Mouse (Mus musculus) intestine, postnatal 0 days (tissue): Measurements from ENCODE around the gene Zfp740. TPM values are rescaled to one million over a fixed set of nuclear protein-coding genes. Genes with fewer than 3 reads are reported as not detected.

Experiments used
- ATAC-seq: fragments of 200-750 bp; cut with Nextera tagmentation; 2 replicates; pipeline ENCODE4 v1.8.0; 2017; ENCODE audit warnings: mild to moderate bottlenecking, moderate TSS enrichment, moderate library complexity
- H3K27ac ChIP-seq: fragments of 300-500 bp; sonication (generic); 2 replicates; pipeline ENCODE4 v1.5.1; 2014; ENCODE audit warnings: mild to moderate bottlenecking, low read depth, low read length, moderate library complexity
- H3K27me3 ChIP-seq: fragments of 300-500 bp; sonication (generic); replicated peaks from 2 replicates; pipeline ENCODE4 v1.6.1; 2014; ENCODE audit warnings: low read length, mixed read lengths; ENCODE audit not compliant: control insufficient read depth, insufficient read depth
- H3K36me3 ChIP-seq: fragments of 300-500 bp; sonication (generic); 2 replicates; pipeline ENCODE4 v1.6.1; 2014; ENCODE audit warnings: mild to moderate bottlenecking, moderate library complexity; ENCODE audit not compliant: control insufficient read depth, insufficient read depth
- H3K4me1 ChIP-seq: fragments of 300-500 bp; sonication (generic); replicated peaks from 2 replicates; pipeline ENCODE4 v1.6.1; 2014; ENCODE audit warnings: antibody characterized with exemption, low read length, mixed read lengths; ENCODE audit not compliant: control insufficient read depth, insufficient read depth
- H3K4me2 ChIP-seq: fragments of 300-500 bp; sonication (generic); replicated peaks from 2 replicates; pipeline ENCODE4 v1.6.1; 2014; ENCODE audit warnings: low read depth, mild to moderate bottlenecking, moderate library complexity
- H3K4me3 ChIP-seq: fragments of 300-500 bp; sonication (generic); 2 replicates; pipeline ENCODE4 v1.5.1; 2014; ENCODE audit warnings: low read depth, low read length
- H3K9ac ChIP-seq: fragments of 300-500 bp; sonication (generic); 2 replicates; pipeline ENCODE4 v1.6.1; 2014; ENCODE audit warnings: mild to moderate bottlenecking, low read depth, low read length
- H3K9me3 ChIP-seq: fragments of 300-500 bp; sonication (generic); 2 replicates; pipeline ENCODE4 v1.6.1; 2016; ENCODE audit warnings: mixed run types; ENCODE audit not compliant: control insufficient read depth
- CTCF ChIP-seq: sonication (generic); IDR thresholded peaks from 2 replicates; pipeline ENCODE4 v1.5.1; 2016; ENCODE audit warnings: low read depth, mild to moderate bottlenecking, control low read depth, antibody characterized with exemption, moderate library complexity
- WGBS: fragments of 180-500 bp; shearing (Covaris S2); extraction: QIAGEN DNeasy Blood & Tissue Kit; methylation state at CpG from one replicate; pipeline ENCODE4 v1.1.7; 2014; 5-methylcytosine and 5-hydroxymethylcytosine counted together
- polyA plus RNA-seq: library from polyadenylated mRNA; unstranded; fragments of >200 nt; fragmentation: Nextera tagmentation; extraction: Ambion mirVana; gene quantifications from 2 replicates; pipeline ENCODE4 v1.2.1, GENCODE M21; 2015

Zfp740 gene
- polyA plus RNA-seq, 1 experiment from 2014 or later = 14.1 TPM

DNA sequence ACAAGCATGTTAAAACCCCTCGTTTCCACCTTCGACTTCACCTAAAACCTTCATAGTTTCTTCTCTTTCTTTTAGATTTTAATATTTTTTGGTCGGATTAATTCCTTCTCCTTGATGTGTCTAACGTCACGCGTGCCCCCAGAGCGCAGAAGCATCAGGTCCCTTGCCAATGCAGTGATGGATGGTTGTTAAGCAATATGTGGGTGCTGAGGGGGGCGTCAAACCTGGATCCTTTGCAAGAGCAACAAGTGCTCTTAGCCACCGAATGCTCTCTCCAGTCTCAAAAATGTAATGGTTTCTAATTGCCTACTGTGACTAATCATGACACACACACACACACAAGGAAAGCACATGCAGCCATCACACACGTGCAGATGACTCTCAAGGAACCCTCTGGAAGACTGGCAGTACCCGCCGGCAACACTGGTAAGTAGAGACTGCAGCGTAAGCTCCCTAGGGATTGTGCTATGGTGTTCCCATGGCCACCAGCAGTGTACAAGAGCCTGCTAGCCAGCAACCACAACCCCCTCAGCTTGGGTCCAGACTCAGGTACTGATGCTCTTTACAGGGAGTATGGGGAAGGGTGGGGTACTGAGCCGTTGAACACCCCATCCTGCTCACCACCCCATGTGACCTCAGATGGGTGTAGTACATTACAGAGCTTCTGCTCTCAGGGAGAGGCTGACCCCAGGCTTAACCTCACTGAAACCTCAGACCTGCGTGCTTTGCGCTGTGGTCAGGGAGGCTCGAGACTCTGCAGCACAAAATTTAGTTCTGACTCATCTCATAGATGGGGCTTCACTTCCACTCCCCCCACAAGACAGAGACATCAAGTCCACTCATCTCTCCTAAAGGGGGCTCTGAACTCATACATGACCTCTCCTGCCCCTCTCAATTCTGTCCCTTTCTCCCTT is 27.6 kb downstream of the Zfp740 start:
- H3K27me3 ChIP-seq = no peaks in the 10 kb centered on the region
- H3K4me1 ChIP-seq = 0 out of 2 replicates have a peak, but pooled peaks cover 4% of the 10 kb centered on the region
- H3K9me3 ChIP-seq = no peaks in the 10 kb centered on the region
- H3K27ac ChIP-seq = no peak overlapping the region
- H3K4me3 ChIP-seq = no peak overlapping the region
- no peak overlapping the region for H3K9ac ChIP-seq
- H3K36me3 ChIP-seq = no peaks in the 10 kb centered on the region; the same call in 1 of the 2 replicates
- WGBS = 83% methylated on average over 17 of the region's 17 CpGs
- H3K4me2 ChIP-seq = no peak overlapping the region
- TF ChIP-seq CTCF = no peak
- no peak for ATAC-seq

DNA sequence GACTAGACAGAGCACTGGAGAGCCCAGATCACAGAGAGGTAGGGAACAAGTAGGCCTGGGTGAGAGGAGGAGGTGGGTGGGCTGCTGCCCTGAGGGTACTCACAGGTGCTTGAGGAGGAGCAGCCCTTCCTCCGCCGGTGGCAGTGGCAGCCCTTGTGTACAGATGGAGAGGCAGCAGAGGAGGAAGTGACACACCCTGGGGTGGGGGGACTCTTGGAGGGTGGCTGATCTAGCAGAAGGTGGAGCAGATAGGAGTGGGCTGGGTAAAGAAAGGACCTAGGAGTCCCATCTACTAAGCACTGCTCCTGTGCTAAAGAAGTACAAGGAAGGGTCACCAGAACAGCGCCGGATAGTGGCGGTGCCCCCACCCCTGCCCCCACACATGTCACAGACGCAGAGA is 28.7 kb downstream of the Zfp740 start, which contains the start of gene Itgb7:
TSS of gene Itgb7 (minus strand) at position 197 of the 400 bp plus-strand sequence.
- H3K4me1 ChIP-seq = 0 out of 2 replicates have a peak, but pooled peaks cover 8% of the 10 kb centered on the region
- H3K4me2 ChIP-seq = no peak within 1 kb of the TSS
- no peak for TF ChIP-seq CTCF
- H3K27ac ChIP-seq = no peak within 1 kb of the TSS
- no peak within 1 kb of the TSS for H3K4me3 ChIP-seq
- no peaks in the 10 kb centered on the region for H3K9me3 ChIP-seq
- no peak within 1 kb of the TSS for H3K9ac ChIP-seq
- no peaks in the 10 kb centered on the region; the same call in 1 of the 2 replicates for H3K36me3 ChIP-seq
- H3K27me3 ChIP-seq = no peaks in the 10 kb centered on the region
- ATAC-seq = no peak
- 32% methylated on average over 6 of the region's 6 CpGs for WGBS

DNA sequence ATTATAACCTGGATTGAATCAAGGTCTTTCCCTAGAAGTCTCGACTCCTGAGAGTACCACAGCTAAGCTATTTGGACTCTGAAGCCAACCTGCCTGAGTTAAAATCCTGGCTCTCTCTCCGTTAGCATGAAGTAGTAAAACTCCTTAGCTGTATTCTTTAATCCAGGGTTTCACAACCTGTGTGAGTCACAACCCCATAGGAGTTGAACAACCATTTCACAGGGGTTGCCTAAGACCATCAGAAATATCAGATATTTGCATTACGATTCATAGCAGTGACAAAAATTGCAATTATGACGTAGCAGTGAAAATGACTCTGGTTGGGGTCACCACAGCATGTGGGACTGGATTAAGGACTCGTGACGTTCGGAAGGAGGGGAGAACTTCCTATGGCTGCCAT is 29.7 kb downstream of the Zfp740 start:
- Histone ChIP-seq H3K4me2 (no peak overlapping the region), H3K4me3 (no peak overlapping the region), H3K27me3 (no peaks in the 10 kb centered on the region), H3K27ac (no peak overlapping the region), H3K36me3 (no peaks in the 10 kb centered on the region; the same call in 1 of the 2 replicates), H3K9me3 (no peaks in the 10 kb centered on the region), H3K4me1 (0 out of 2 replicates have a peak, but pooled peaks cover 8% of the 10 kb centered on the region), H3K9ac (no peak overlapping the region)
- 82% methylated on average over 7 of the region's 7 CpGs for WGBS
- TF ChIP-seq CTCF = no peak
- no peak for ATAC-seq

DNA sequence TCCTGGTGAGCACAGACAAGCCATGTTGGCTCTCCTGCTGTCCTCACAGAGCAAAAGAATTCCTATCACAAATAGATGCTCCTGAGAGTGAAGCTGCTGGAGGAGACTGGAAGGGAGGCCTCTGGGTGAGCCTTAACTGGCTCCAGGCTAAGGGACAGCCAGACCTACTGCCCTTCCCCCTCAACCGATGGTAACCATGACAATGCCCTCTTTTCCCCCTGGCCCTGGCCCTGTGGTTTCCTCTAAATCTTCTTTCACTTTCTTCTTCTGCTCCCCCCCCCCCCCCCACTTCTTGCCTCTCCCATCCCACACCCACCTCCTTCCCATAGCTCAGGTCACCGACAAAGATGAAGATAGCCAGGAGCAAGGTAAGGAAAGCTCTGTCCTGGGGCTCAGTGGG is 30.8 kb downstream of the Zfp740 start:
- Histone ChIP-seq H3K9ac (no peak overlapping the region), H3K36me3 (peaks cover 4% of the 10 kb centered on the region; the same call in 1 of the 2 replicates), H3K4me3 (no peak overlapping the region), H3K4me2 (no peak overlapping the region), H3K9me3 (no peaks in the 10 kb centered on the region), H3K27ac (no peak overlapping the region), H3K4me1 (0 out of 2 replicates have a peak, but pooled peaks cover 8% of the 10 kb centered on the region), H3K27me3 (no peaks in the 10 kb centered on the region)
- TF ChIP-seq CTCF = no peak
- WGBS = 7% methylated on average over 2 of the region's 2 CpGs
- ATAC-seq = no peak

- 11% methylated on average over 20 of the region's 21 CpGs for WGBS
- H3K9me3 ChIP-seq = no peaks in the 10 kb centered on the region
- TF ChIP-seq CTCF = peak; percentile 11; the same call in 1 of the 2 replicates
- peak overlapping the region; percentile 57; the same call in 1 of the 2 replicates for H3K27ac ChIP-seq
- peak overlapping the region; percentile 26 for H3K4me3 ChIP-seq
- H3K36me3 ChIP-seq = peaks cover 7% of the 10 kb centered on the region; the same call in 1 of the 2 replicates
- H3K27me3 ChIP-seq = no peaks in the 10 kb centered on the region
- peak overlapping the region; percentile 35 for H3K9ac ChIP-seq
- peak overlapping the region; percentile 69 for H3K4me2 ChIP-seq
- H3K4me1 ChIP-seq = 0 out of 2 replicates have a peak, but pooled peaks cover 8% of the 10 kb centered on the region
- peak; percentile 75 for ATAC-seq
Observed at GRCm38 (mm10) chr15:102235371-102236027, 32.5 kb downstream of the Zfp740 start.
